Mouse (Mus musculus): ENCODE data around the gene Cdc42.
A peak's percentile ranks its signal among the peaks of the same experiment; 100 is the strongest.

The Cdc42 gene

DNA sequence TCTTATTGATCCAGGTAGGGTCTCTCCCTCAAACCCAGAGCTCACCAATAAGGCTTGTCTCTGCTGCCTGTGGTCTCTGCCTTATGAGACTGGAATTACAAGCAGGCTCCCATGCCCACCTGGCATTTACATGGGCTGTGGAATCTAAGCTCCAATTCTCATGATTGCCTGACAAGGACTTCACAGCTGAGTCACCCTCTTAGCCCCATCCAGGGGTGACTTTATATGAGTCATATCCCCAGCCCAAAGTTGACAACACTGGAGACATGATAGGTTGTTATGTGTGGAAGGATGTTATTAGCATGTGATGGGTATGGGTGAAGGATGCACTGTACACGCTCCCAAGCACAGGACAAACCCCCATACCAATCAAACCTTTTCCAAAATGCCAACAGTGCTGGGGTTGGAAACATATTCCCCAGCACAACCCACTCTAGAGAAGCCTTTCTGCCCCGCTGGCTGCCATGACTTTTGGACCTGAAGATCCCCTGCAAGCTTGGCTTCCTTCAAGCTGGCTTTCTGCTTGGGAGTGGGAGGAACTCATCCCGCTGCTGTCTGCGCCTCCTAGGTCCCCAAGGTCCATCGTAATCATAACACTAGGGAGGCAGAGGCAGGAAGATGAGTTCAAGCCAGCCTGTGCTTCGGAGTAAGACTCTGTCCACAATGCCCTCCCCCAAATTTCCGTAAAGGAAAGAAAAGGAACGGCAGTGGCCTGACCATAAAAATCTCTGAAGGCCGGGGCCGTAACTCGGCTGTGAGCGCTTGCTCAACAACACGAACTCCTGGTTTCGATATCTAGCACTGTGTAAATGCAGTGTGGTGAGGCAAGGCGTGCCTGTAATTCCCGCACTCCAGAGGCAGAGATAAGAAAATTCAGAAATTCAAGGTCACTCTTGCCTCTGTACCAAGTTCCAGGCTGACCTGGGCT lies 14.3 kb upstream of the Cdc42 start:
- no peak for DNase-seq (ENCODE audit: low spot score)

GRCm38 (mm10) chr4:137369954-137370750 lies 12.6 kb upstream of the Cdc42 start:
- peak; percentile 81 for DNase-seq (ENCODE audit: low spot score)

GRCm38 (mm10) chr4:137368198-137368597 lies 10.7 kb upstream of the Cdc42 start:
- DNase-seq (ENCODE audit: low spot score), result no peak

- no peak for DNase-seq (ENCODE audit: low spot score)
Measured at GRCm38 (mm10) chr4:137367275-137368088, 10.0 kb upstream of the Cdc42 start.

DNA sequence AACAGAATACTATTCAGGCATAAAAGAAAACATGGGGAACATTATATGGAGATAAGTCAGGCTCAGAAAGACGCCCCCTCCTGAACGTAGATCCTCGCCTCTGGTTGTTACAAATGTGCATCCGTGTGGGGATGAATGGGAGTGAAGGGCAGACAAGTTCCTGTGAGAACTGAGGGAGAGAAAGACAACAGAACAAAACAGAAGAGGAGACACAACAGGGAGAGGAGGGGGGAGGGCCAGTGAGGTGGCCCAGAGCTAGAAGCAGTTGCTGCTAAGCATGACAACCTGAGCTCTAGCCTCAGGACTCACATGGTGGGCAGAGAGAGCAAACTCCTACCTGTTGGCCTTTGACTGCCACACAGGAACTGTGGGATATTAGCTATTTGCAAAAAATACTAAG lies 8.6 kb upstream of the Cdc42 start:
- no peak for DNase-seq (ENCODE audit: low spot score)

GRCm38 (mm10) chr4:137365356-137366062 lies 8.0 kb upstream of the Cdc42 start:
- no peak for DNase-seq (ENCODE audit: low spot score)

DNA sequence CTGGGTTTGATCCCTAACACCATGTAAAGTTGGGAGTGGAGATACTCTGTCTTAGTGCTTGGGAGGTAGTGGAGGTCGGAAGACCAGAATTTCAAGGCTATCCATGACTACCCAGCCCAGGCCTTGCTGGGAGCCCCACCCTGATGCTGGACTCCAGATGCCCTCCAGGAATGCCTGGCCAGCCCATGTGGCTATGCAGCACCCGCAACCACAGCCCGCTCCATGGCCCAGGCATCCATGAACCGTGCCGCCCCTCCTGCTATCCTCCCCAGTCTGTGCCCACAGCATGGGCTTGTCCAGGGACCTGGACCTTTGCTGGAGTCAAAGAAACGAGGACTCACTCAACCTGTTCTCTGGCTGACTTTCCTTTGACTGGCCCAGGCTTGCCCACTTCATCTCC lies 7.3 kb upstream of the Cdc42 start:
- no peak for DNase-seq (ENCODE audit: low spot score)

GRCm38 (mm10) chr4:137360996-137361395 lies 3.5 kb upstream of the Cdc42 start:
- no peak for DNase-seq (ENCODE audit: low spot score)

- no peak for DNase-seq (ENCODE audit: low spot score)
Measured at GRCm38 (mm10) chr4:137358291-137359002, 927 bp upstream of the Cdc42 start.

DNA sequence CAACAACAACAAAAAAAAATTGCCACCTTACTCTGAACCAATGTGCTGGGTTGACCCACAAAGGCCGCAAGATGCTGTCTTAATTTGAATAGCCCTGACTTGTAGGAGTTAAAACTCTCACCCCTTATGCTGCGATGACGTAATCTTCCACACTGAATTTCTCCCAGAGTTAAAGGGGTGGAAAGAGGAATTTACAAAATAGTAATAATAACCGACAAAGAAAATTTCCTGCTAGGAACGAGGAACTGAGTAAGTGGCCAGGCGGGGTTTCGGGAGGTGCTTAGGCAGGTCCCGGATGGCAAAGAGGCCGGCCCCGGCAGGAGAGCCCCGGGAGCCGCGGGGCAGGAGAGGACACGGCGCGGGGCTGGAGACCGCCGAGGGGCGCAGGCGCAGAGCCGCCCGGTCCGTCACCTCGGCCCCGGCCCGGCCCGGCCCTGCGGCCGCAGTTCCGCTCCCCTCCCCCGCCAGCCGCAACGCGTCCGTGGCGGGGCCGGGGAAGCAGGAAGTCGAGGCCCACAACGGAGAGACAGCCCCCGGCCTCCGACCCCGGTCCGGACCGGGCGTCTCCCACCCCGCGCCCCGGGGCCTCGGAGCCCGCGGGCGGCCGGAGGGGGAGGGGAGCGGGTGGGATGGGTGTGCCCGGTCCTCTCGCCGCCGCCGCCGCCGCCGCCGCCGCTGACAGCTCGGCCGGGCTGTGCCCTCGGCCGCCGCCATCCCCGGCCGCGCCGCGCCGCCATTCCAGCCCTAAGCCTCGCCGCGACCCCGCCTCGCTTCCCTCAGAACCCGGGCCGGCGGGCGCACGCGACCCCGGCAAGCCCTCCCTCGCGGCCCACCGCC lies 628 bp downstream of the Cdc42 start:
- peak; percentile 66 for DNase-seq (ENCODE audit: low spot score)

- no peak for DNase-seq (ENCODE audit: low spot score)
Measured at GRCm38 (mm10) chr4:137350627-137351026, 6.9 kb downstream of the Cdc42 start.

DNA sequence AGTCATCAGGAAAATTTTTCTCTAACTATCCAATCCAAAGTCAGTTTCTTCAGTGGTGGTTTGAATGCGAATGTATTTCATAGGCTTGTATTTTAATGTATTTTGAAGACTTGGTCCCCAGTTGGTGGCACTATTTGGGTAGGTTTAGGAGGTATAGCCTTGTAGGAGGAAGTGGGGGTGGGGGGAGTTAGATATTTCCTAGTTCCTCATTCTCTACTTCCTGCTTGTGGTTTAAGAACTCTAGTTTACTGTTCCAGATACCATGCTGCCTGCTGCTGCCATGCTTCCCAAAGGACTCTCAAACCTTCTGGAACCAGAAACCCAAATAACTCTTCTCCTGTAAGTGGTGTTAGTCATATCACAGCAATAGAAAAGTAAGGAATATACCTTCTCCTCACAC lies 11.7 kb downstream of the Cdc42 start:
- no peak for DNase-seq (ENCODE audit: low spot score)

- no peak for DNase-seq (ENCODE audit: low spot score)
Measured at GRCm38 (mm10) chr4:137345112-137345511, 12.4 kb downstream of the Cdc42 start.

- no peak for DNase-seq (ENCODE audit: low spot score)
Measured at GRCm38 (mm10) chr4:137342816-137343215, 14.7 kb downstream of the Cdc42 start.

GRCm38 (mm10) chr4:137339415-137339814 lies 18.1 kb downstream of the Cdc42 start:
- no peak for DNase-seq (ENCODE audit: low spot score)

GRCm38 (mm10) chr4:137336468-137336867 lies 21.1 kb downstream of the Cdc42 start:
- DNase-seq (ENCODE audit: low spot score), result no peak

GRCm38 (mm10) chr4:137332051-137332450 lies 25.5 kb downstream of the Cdc42 start:
- DNase-seq (ENCODE audit: low spot score), result no peak

DNA sequence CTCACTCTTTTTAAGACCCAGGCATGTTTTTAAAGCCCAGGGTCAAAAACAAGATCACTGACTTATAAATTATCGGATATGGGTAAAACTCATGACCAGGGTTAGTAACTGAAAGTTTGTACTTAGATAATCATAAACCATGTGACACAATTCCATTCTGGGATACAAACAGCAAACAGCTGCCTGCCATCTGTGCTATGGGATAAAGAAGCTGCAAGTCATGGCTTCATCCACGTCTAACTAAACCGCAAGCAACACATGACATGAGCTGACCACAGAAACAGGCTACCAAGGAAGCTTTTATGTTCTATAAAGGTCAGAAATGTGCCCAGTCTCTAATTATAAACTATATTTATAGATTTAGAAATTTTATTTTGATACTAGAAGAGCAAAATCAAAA lies 31.0 kb downstream of the Cdc42 start:
- DNase-seq (ENCODE audit: low spot score), result no peak

DNA sequence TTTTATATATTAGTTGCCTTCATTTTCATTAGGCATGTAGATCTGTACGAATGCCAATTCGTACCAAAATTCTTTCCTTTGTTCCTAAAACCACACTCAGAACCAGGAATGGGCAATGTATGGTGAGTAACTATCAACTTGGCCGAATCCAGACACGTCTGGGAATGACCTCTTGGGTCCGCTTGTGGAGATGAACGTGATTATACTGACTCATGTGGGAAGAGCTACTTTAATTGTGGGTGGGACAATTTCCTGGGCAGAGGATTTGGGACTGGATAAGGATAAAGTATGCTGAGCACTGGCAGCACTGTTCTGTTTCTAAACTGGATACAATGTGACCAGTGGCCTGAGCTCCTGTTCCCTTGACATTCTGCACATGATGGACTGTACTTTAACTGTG lies 32.6 kb downstream of the Cdc42 start:
- no peak for DNase-seq (ENCODE audit: low spot score)

Measured in embryo, embryonic 10 days (tissue).